Mouse (Mus musculus) spleen, adult 2 months (tissue): ENCODE results near the gene E130208F15Rik.

Source experiments
- CTCF ChIP-seq: fragments of 200-500 bp; IDR thresholded peaks from 2 replicates; pipeline ENCODE4 v1.5.1; 2011; ENCODE audit warnings: mild to moderate bottlenecking, inconsistent platforms; ENCODE audit not compliant: insufficient read depth, insufficient read length, insufficient replicate concordance; ENCODE audit errors: extremely low read depth
- POLR2A ChIP-seq: fragments of 200-500 bp; IDR thresholded peaks from 2 replicates; pipeline ENCODE4 v1.6.1; 2011; ENCODE audit warnings: low read depth, low read length, inconsistent platforms

- TF ChIP-seq CTCF (no peak), POLR2A (no peak)
Measured at GRCm38 (mm10) chr7:30288046-30288445, 33.5 kb upstream of the E130208F15Rik start.
